Mouse (Mus musculus) testis, adult 2 months (tissue): ENCODE results near the gene Rims1. TPM values are rescaled to one million over a fixed set of nuclear protein-coding genes. Genes with fewer than 3 reads are reported as not detected.

Experiments used
- H3K27ac ChIP-seq: fragments of 200-500 bp; 2 replicates; pipeline ENCODE4 v1.5.1; 2012; ENCODE audit warnings: low read depth, low read length; ENCODE audit not compliant: control insufficient read depth, insufficient read depth
- H3K27me3 ChIP-seq: fragments of 200-500 bp; 2 replicates; pipeline ENCODE4 v1.6.1; 2012; ENCODE audit warnings: mild to moderate bottlenecking, low read length, moderate library complexity; ENCODE audit not compliant: control insufficient read depth, insufficient read depth
- H3K36me3 ChIP-seq: fragments of 200-500 bp; 2 replicates; pipeline ENCODE4 v1.6.1; 2012; ENCODE audit warnings: mild to moderate bottlenecking, low read length; ENCODE audit not compliant: control insufficient read depth, insufficient read depth
- H3K4me1 ChIP-seq: fragments of 200-500 bp; 2 replicates; pipeline ENCODE4 v1.6.1; 2012; ENCODE audit warnings: low read length; ENCODE audit not compliant: control insufficient read depth, insufficient read depth
- H3K4me3 ChIP-seq: fragments of 200-500 bp; 2 replicates; pipeline ENCODE4 v1.5.1; 2012; ENCODE audit warnings: low read depth, mild to moderate bottlenecking, low read length, moderate library complexity, mixed read lengths; ENCODE audit not compliant: control insufficient read depth
- CTCF ChIP-seq: fragments of 200-500 bp; IDR thresholded peaks from 2 replicates; pipeline ENCODE4 v1.5.1; 2012; ENCODE audit warnings: low read depth, mild to moderate bottlenecking, inconsistent platforms, low read length, moderate library complexity; ENCODE audit not compliant: control insufficient read depth, insufficient read depth, insufficient replicate concordance
- POLR2A ChIP-seq: fragments of 200-500 bp; IDR thresholded peaks from 2 replicates; pipeline ENCODE4 v1.6.1; 2012; ENCODE audit warnings: low read depth, mild to moderate bottlenecking, inconsistent platforms, low read length, moderate library complexity; ENCODE audit not compliant: control insufficient read depth
- polyA plus RNA-seq: library from polyadenylated mRNA; depleted of rRNA; stranded (reverse); fragments of >200 nt; gene quantifications from 2 replicates; pipeline ENCODE4 v1.2.3, GENCODE M21; 2012

The Rims1 gene
- polyA plus RNA-seq, 1 experiment: 0.30 TPM

DNA sequence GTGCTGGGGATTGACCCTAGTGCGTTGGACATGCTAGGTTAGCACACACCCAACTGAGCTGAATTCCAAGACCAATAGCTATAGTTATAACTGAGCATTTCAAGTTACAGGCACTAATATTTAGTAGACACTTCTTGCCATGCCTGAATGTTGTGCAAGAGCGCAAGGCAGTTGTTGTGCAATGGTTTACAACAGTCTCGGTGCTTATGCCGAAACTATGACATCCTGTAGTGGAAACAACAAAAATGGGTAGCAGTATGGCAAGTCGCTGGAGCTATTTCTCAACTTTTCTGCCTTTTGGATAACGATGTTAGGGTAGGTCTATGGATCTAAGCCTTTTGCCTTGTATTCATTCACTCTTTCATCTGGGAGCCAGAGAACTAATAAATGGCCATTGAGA is 68.3 kb downstream of the Rims1 start:
- no peak overlapping the region for H3K27ac ChIP-seq

DNA sequence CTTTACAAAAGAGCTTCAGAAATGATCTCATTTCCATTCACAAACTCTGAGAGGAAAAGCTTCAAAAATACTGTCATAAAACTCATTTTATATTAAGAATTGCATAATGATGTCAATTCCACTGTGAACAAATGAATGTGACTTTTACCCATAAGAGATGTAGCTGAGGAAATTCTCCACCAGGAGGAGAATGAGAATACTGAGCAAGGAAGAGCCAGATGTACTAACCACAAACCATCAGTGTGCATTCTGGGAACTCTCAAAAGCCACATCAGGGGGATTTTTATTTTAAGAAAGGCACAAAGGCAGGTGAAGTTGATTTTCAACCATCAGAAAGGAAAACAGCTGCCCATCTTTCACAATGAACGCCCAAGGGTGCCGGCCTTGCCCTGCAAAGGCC is 71.4 kb downstream of the Rims1 start:
- no peak overlapping the region for H3K27ac ChIP-seq
- H3K4me3 ChIP-seq: no peak overlapping the region
- no peaks in the 10 kb centered on the region for H3K36me3 ChIP-seq
- TF ChIP-seq POLR2A (no peak), CTCF (no peak)
- H3K27me3 ChIP-seq: no peaks in the 10 kb centered on the region
- no peaks in the 10 kb centered on the region for H3K4me1 ChIP-seq

More for the DNA sequence above, 68.3 kb downstream of the Rims1 start:
- TF ChIP-seq CTCF (no peak), POLR2A (no peak)
- Histone ChIP-seq H3K36me3 (no peaks in the 10 kb centered on the region), H3K4me1 (no peaks in the 10 kb centered on the region), H3K4me3 (no peak overlapping the region), H3K27me3 (no peaks in the 10 kb centered on the region)

DNA sequence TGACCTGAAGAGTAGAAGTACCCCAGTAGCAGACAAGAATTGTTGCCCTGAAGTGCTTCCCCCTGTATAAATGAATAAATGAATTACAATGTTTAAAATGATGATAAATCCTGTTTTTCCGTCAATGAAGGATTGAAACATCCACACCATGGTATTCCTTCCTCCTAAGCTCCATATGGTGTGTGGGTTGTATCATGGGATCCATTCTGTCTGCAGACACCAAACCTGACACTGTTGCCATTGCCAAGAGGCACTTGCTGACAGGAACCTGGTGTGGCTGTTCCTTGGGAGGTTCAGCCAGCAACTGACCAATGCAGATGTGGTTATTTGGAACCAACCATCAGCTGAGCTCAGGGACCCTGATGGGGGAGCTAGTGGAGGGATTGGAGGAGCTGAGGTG is 72.5 kb downstream of the Rims1 start:
- TF ChIP-seq POLR2A: no peak
- TF ChIP-seq CTCF: no peak
- Histone ChIP-seq H3K4me1 (no peaks in the 10 kb centered on the region), H3K36me3 (no peaks in the 10 kb centered on the region), H3K4me3 (no peak overlapping the region), H3K27ac (no peak overlapping the region), H3K27me3 (no peaks in the 10 kb centered on the region)

DNA sequence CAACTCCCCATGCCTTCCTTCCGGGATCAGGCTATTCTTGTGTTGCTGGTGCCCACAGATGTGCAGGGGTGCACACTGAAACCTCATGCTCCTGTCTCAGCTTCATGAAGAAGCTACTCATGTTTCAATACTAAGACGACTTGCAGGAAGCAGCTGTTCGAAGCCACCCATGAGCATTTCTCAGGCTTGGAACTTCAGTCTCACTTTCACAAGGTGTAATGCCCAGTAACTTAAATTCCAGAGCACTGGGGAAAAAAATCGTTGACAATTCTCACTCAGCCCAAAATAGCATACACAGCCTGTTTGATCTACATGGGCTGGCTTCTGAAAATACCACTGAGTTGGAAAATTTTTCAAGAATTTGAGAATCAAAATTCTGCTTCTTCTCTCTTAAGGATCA is 77.6 kb downstream of the Rims1 start:
- no peak overlapping the region for H3K4me3 ChIP-seq
- H3K36me3 ChIP-seq: no peaks in the 10 kb centered on the region
- H3K27ac ChIP-seq: no peak overlapping the region
- H3K4me1 ChIP-seq: no peaks in the 10 kb centered on the region
- H3K27me3 ChIP-seq: no peaks in the 10 kb centered on the region
- no peak for TF ChIP-seq POLR2A
- TF ChIP-seq CTCF: no peak

DNA sequence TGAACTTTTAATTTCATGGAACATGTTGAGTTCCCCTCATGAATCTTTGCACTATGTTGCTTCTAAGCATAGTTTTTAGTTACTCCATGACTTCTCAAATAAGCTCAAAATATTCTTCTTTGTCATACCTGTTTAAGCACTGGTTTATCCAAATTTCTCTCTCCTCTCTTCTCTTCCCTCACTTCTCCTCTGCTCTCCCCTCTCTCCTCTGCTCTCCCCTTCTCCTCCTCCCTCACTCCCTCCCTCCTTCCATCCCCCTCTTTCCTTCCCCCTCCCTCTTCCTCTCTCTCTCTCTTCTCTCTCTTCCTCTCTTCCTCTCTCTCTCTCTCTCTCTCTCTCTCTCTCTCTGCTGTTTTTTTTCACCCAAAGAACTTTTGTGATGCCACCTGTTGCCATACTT is 84.1 kb downstream of the Rims1 start:
- Histone ChIP-seq H3K27ac (no peak overlapping the region), H3K4me3 (no peak overlapping the region), H3K27me3 (no peaks in the 10 kb centered on the region), H3K4me1 (no peaks in the 10 kb centered on the region), H3K36me3 (no peaks in the 10 kb centered on the region)
- TF ChIP-seq CTCF: no peak
- TF ChIP-seq POLR2A: no peak

DNA sequence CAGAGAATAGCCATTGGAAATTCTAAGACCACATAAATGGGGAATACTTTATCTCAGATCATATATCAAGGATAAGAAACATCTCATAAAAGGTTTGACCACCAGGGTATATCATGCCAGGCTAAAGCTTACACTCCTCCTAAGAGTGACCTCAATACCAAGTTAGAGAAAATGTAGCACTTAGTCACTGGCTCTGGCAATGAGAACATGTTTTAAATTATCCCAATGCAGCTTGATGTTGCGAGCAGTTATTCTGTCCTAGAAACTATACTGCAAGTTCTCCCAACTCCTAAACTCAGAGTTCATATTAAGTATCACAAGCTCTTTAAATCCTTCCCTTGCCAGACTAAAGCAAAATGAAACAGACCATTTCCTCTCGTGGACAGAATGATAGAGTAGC is 85.1 kb downstream of the Rims1 start:
- Histone ChIP-seq H3K27ac (no peak overlapping the region), H3K4me3 (no peak overlapping the region), H3K4me1 (no peaks in the 10 kb centered on the region), H3K36me3 (no peaks in the 10 kb centered on the region), H3K27me3 (no peaks in the 10 kb centered on the region)
- TF ChIP-seq POLR2A (no peak), CTCF (no peak)

DNA sequence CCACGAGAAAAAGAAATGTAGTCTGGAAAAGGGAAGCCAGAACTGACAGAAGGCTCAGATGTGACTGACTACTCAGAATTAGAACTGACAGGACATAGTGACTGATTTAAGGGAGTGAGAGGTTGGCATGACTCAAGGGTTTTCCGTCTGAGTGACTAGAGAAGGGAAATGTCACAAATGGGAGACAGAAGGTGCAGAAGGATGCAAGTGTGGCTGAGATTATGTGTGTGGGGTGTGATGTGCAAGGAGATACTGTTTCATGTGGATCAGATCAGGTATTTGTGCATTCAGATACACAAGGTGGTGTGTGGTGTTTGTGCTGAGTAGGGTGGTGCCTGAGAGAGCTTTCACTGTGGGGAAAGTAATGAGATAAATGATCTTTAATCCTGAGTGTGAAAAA is 96.3 kb downstream of the Rims1 start:
- Histone ChIP-seq H3K27me3 (no peaks in the 10 kb centered on the region), H3K4me1 (no peaks in the 10 kb centered on the region), H3K36me3 (no peaks in the 10 kb centered on the region), H3K4me3 (no peak overlapping the region), H3K27ac (no peak overlapping the region)
- no peak for TF ChIP-seq POLR2A
- TF ChIP-seq CTCF: no peak

DNA sequence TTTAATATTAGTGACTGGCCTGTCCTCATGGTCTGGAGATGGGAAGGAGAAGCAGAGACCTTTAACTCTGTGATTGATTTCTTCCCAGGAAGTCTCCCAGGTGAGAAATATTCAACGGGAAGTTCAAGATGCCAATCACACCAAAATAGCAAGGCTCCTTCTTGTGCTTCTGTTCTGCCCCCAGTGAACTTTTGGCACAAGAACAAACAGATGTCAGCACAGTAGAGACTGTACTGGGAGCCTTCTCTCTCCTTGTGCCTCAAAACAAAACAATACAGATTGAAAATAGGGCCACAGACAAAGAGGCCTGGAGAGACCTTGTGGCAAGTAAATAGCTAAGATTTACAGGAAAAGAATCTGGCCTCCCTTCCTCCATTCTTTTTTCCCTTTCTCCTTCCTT is 110.7 kb downstream of the Rims1 start:
- Histone ChIP-seq H3K4me3 (no peak overlapping the region), H3K27ac (no peak overlapping the region), H3K27me3 (no peaks in the 10 kb centered on the region), H3K36me3 (no peaks in the 10 kb centered on the region), H3K4me1 (no peaks in the 10 kb centered on the region)
- no peak for TF ChIP-seq POLR2A
- TF ChIP-seq CTCF: no peak
